Mouse (Mus musculus) lung, postnatal 10 days (tissue): Measurements from ENCODE around the gene Arhgap17.

Experiments
- DNase-seq: peaks from one replicate; pipeline ENCODE4 v3.0.0; 2021

Arhgap17 gene

GRCm38 (mm10) chr7:123368778-123369746 lies 653 bp downstream of the Arhgap17 start:
- DNase-seq = peak; percentile 63

- DNase-seq = no peak
Observed at GRCm38 (mm10) chr7:123368187-123368586, 1.5 kb downstream of the Arhgap17 start.

GRCm38 (mm10) chr7:123367218-123368150 lies 2.2 kb downstream of the Arhgap17 start:
- DNase-seq = no peak

- DNase-seq = no peak
Observed at GRCm38 (mm10) chr7:123366806-123367205, 2.9 kb downstream of the Arhgap17 start.

- DNase-seq = peak; percentile 27
Observed at GRCm38 (mm10) chr7:123365876-123366741, 3.6 kb downstream of the Arhgap17 start.

- DNase-seq = no peak
Observed at GRCm38 (mm10) chr7:123363971-123364370, 5.7 kb downstream of the Arhgap17 start.

- DNase-seq = no peak
Observed at GRCm38 (mm10) chr7:123362806-123363205, 6.9 kb downstream of the Arhgap17 start.

GRCm38 (mm10) chr7:123361229-123361980 lies 8.3 kb downstream of the Arhgap17 start:
- no peak for DNase-seq

- DNase-seq = no peak
Observed at GRCm38 (mm10) chr7:123360185-123360584, 9.5 kb downstream of the Arhgap17 start.

- no peak for DNase-seq
Observed at GRCm38 (mm10) chr7:123359101-123359500, 10.6 kb downstream of the Arhgap17 start.

GRCm38 (mm10) chr7:123356158-123356557 lies 13.6 kb downstream of the Arhgap17 start:
- DNase-seq = no peak

GRCm38 (mm10) chr7:123354851-123355250 lies 14.9 kb downstream of the Arhgap17 start:
- DNase-seq = no peak

GRCm38 (mm10) chr7:123354392-123354791 lies 15.3 kb downstream of the Arhgap17 start:
- no peak for DNase-seq

GRCm38 (mm10) chr7:123353879-123354278 lies 15.8 kb downstream of the Arhgap17 start:
- no peak for DNase-seq

- no peak for DNase-seq
Observed at GRCm38 (mm10) chr7:123353081-123353480, 16.6 kb downstream of the Arhgap17 start.

- no peak for DNase-seq
Observed at GRCm38 (mm10) chr7:123350243-123350642, 19.5 kb downstream of the Arhgap17 start.

GRCm38 (mm10) chr7:123349813-123350212 lies 19.9 kb downstream of the Arhgap17 start:
- DNase-seq = no peak

- DNase-seq = no peak
Observed at GRCm38 (mm10) chr7:123346631-123347290, 23.0 kb downstream of the Arhgap17 start.

GRCm38 (mm10) chr7:123345041-123345544 lies 24.6 kb downstream of the Arhgap17 start:
- no peak for DNase-seq

- DNase-seq = no peak
Observed at GRCm38 (mm10) chr7:123344079-123344780, 25.5 kb downstream of the Arhgap17 start.
